Mouse (Mus musculus) liver, embryonic 12.5 days (tissue): ENCODE measurements around the gene Trim69. TPM values are rescaled to one million over a fixed set of nuclear protein-coding genes. Genes with fewer than 3 reads are reported as not detected.

Experiments
- ATAC-seq: fragments of 200-750 bp; cut with Nextera tagmentation; 2 replicates; pipeline ENCODE4 v1.8.0; 2017; ENCODE audit warnings: moderate number of reproducible peaks, mild to moderate bottlenecking, moderate library complexity
- H3K27ac ChIP-seq: fragments of 300-500 bp; sonication (generic); 2 replicates; pipeline ENCODE4 v1.5.1; 2016; ENCODE audit warnings: mild to moderate bottlenecking
- H3K27me3 ChIP-seq: fragments of 300-500 bp; sonication (generic); replicated peaks from 2 replicates; pipeline ENCODE4 v1.6.1; 2016; ENCODE audit warnings: mild to moderate bottlenecking, moderate library complexity
- H3K36me3 ChIP-seq: fragments of 300-500 bp; sonication (generic); 2 replicates; pipeline ENCODE4 v1.6.1; 2016; ENCODE audit warnings: mild to moderate bottlenecking, moderate library complexity
- H3K4me1 ChIP-seq: fragments of 300-500 bp; sonication (generic); 2 replicates; pipeline ENCODE4 v1.6.1; 2016
- H3K4me2 ChIP-seq: fragments of 300-500 bp; sonication (generic); 2 replicates; pipeline ENCODE4 v1.6.1; 2016; ENCODE audit warnings: mild to moderate bottlenecking, moderate library complexity
- H3K4me3 ChIP-seq: fragments of 300-500 bp; sonication (generic); 2 replicates; pipeline ENCODE4 v1.5.1; 2016; ENCODE audit warnings: mild to moderate bottlenecking, moderate library complexity
- H3K9ac ChIP-seq: fragments of 300-500 bp; sonication (generic); 2 replicates; pipeline ENCODE4 v1.6.1; 2016; ENCODE audit warnings: mild to moderate bottlenecking, moderate library complexity
- H3K9me3 ChIP-seq: fragments of 300-500 bp; sonication (generic); replicated peaks from 2 replicates; pipeline ENCODE4 v1.6.1; 2016; ENCODE audit warnings: mild to moderate bottlenecking, moderate library complexity
- WGBS: fragments of 180-500 bp; shearing (Covaris S2); methylation state at CpG from one replicate; pipeline ENCODE4 v1.1.7; 2016; ENCODE audit not compliant: insufficient replicate concordance; 5-methylcytosine and 5-hydroxymethylcytosine counted together
- polyA plus RNA-seq: library from polyadenylated mRNA; unstranded; fragments of >200 nt; fragmentation: Nextera tagmentation; extraction: Ambion mirVana; gene quantifications from 2 replicates; pipeline ENCODE4 v1.2.1, GENCODE M21; 2016

Gene Trim69
- polyA plus RNA-seq, 1 experiment from 2014 or later = not detected

GRCm38 (mm10) chr2:122221798-122222197 is 61.3 kb downstream of the Trim69 start:
- H3K36me3 ChIP-seq = no peaks in the 10 kb centered on the region
- 40% methylated on average over 5 of the region's 5 CpGs for WGBS
- H3K9me3 ChIP-seq = 0 out of 2 replicates have a peak, but pooled peaks cover under 1% of the 10 kb centered on the region
- 0 out of 2 replicates have a peak, but pooled peaks have one; percentile 36 for ATAC-seq
- H3K4me2 ChIP-seq = no peak overlapping the region
- H3K27me3 ChIP-seq = no peaks in the 10 kb centered on the region
- peaks cover 62% of the 10 kb centered on the region for H3K4me1 ChIP-seq
- no peak overlapping the region for H3K4me3 ChIP-seq
- 0 out of 2 replicates have a peak overlapping the region, but pooled peaks have one; percentile 20 for H3K27ac ChIP-seq
- no peak overlapping the region for H3K9ac ChIP-seq

- no peak for ATAC-seq
- Histone ChIP-seq H3K4me1 (peaks cover 62% of the 10 kb centered on the region), H3K4me3 (no peak overlapping the region), H3K27me3 (no peaks in the 10 kb centered on the region), H3K4me2 (no peak overlapping the region), H3K9me3 (no peaks in the 10 kb centered on the region), H3K9ac (no peak overlapping the region), H3K27ac (no peak overlapping the region), H3K36me3 (no peaks in the 10 kb centered on the region)
- WGBS = 53% methylated on average over 5 of the region's 5 CpGs
These were observed 61.8 kb downstream of the Trim69 start for GRCm38 (mm10) chr2:122222272-122222671.

- no peaks in the 10 kb centered on the region for H3K9me3 ChIP-seq
- H3K27ac ChIP-seq = no peak overlapping the region
- H3K4me1 ChIP-seq = peaks cover 60% of the 10 kb centered on the region
- peak; percentile 64 for ATAC-seq
- H3K4me3 ChIP-seq = no peak overlapping the region
- H3K4me2 ChIP-seq = no peak overlapping the region
- no peak overlapping the region for H3K9ac ChIP-seq
- H3K27me3 ChIP-seq = no peaks in the 10 kb centered on the region
- no peaks in the 10 kb centered on the region for H3K36me3 ChIP-seq
These were observed 63.2 kb downstream of the Trim69 start for GRCm38 (mm10) chr2:122223654-122224053.

Other genes starting within 250 kb of the Trim69 start
- 26.7 and 30.5 TPM in 2 replicates for gene Ctdspl2, start 204.7 kb upstream of the Trim69 start, polyA plus RNA-seq
- gene Mageb3, start 204.6 kb upstream of the Trim69 start, polyA plus RNA-seq = 0.05 and 0.10 TPM in 2 replicates
- 16.4 and 17.0 TPM in 2 replicates for gene Eif3j1, start 132.2 kb upstream of the Trim69 start, polyA plus RNA-seq
- gene Spg11, start 42.3 kb upstream of the Trim69 start, polyA plus RNA-seq = 5.8 and 6.2 TPM in 2 replicates
- gene B2m, start 13.0 kb upstream of the Trim69 start, polyA plus RNA-seq = 273 and 281 TPM in 2 replicates
- 0.05 TPM in 1 of 2 replicates, not detected in the other for gene Patl2, start 25.5 kb downstream of the Trim69 start, polyA plus RNA-seq
- gene Terb2, start 25.6 kb downstream of the Trim69 start, polyA plus RNA-seq = not detected in 2 replicates
- gene Sord, start 74.0 kb downstream of the Trim69 start, polyA plus RNA-seq = 159 and 163 TPM in 2 replicates
- gene Duox2, start 137.7 kb downstream of the Trim69 start, polyA plus RNA-seq = not detected in 2 replicates
- gene Duoxa2, start 138.2 kb downstream of the Trim69 start, polyA plus RNA-seq = not detected in 2 replicates
- gene Duoxa1, start 153.0 kb downstream of the Trim69 start, polyA plus RNA-seq = not detected in 2 replicates
- not detected in 2 replicates for gene Duox1, start 155.0 kb downstream of the Trim69 start, polyA plus RNA-seq
- 2.0 TPM in 2 replicates for gene Shf, start 208.5 kb downstream of the Trim69 start, polyA plus RNA-seq